Mouse (Mus musculus) embryo, embryonic 11 days (tissue): Measurements from ENCODE around the gene Mks1.

Experiments
- DNase-seq: peaks from one replicate; pipeline ENCODE4 v3.0.0-alpha.2; 2015

Gene Mks1

DNA sequence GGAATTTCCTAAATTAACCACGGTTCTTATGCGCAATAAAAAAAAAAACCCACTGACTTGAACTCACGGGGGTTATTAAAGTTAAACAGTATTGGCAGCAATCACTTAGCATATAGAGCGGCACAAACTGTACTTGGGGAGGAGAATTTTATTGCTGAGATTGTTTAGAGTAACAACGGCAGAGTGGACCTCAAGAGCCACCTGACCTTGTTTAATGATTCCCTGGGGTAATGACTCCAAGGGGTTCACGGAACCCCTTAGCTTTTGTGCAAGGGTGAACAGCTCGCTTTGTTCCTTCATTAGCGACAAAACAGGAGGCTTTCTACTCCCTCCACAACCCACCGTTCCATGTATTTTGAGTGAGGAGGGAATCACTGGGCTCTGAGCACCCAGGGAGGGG is 26.8 kb downstream of the Mks1 start:
- no peak for DNase-seq

DNA sequence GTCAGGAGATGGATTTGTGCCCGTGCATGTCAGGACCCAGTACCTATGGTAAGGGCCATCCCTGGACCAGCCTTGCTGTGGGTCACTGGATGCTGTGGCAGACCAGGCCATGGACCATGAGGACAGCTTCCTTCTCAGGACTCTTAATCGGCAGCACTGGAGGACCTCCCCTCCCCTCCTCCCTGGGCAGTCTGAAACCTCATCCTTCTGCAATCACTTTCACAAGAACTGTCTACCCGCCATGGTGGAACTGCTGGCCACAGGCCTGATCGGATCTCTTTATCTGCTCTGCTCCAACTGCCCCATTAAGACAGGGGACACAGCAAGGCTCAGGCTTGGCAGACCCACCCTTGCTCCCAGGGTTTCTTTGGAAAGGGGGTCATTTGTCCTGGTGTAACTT is 28.7 kb downstream of the Mks1 start:
- DNase-seq = no peak

DNA sequence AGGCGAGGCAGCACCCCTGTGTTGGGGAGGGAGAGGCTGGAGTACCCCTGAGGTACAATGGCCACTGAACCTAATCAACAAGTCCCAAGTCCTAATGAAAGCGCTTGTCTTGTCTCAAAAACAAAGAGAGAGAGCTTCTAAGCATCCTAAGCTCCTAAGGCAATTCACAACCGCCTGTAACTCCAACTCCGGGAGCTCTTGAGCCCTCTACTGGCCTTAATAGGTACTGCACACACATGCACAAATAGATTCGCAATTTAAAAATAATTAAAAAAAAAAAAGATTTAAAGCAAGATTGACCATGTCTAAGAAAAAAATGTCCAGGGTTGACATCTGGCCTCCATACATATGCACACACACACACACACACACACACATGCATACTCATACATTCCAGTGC is 30.5 kb downstream of the Mks1 start:
- DNase-seq = peak; percentile 38

DNA sequence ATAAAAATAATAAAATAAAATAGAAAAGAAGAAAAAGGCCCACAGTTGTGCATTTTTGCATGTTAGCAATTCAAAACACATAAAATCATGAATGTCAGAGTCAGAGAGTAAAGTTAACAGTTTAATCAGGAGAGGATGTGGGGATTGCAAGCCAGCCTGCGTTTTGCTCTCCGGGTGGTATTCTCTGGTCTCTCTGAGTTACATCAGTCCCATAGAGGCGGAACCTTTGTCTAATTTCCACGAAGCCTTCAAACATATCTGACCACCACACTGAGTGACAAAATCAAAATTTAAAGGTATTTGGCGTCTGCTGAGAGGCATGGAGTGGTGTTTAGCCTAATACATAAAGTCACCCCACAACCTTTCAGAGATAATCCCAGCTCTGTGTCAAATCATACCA is 31.8 kb downstream of the Mks1 start:
- DNase-seq = no peak

DNA sequence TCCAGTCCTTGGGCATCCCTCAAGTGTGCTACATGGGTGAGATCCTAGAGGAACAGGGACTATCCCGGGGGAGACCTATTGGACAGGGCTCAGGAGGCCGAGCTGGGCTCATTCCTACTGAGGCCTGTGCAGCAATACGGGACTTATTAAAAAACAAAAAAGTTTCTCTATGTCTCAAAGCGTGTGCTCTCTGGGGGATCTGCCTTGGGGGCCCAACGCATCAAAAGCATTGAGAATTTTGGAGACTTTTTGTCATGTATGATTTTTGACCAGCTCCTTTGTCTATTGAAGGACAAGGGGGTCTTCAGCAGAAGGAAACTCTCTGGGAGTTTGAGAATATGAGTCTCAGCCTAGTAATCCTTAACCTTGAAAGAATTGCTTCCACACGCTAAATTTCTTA is 39.2 kb downstream of the Mks1 start, which contains the start of gene Olfr462:
TSS of gene Olfr462 (minus strand) at position 101 of the 400 bp plus-strand sequence.
- no peak for DNase-seq

DNA sequence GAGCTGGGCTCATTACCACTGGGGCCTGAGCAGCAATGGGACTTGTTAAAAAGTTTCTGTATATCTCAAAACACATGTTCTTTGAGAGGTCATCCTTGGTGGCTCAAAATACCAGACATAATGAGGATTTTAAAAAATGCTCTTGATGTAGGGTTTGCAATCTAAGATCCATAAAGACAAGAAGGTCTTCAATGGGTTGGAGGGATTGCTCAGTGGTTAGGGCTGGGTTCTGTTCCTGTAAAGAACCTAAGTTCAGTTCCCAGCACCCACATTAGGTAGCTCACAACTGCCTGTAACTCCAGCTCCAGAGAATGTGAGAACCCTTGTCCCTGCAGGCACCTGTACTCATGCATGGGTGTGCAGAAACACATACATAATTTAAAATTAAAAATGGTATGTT is 44.3 kb downstream of the Mks1 start, which contains the start of gene Olfr463:
TSS of gene Olfr463 (minus strand) at position 101 of the 400 bp plus-strand sequence.
- no peak for DNase-seq

DNA sequence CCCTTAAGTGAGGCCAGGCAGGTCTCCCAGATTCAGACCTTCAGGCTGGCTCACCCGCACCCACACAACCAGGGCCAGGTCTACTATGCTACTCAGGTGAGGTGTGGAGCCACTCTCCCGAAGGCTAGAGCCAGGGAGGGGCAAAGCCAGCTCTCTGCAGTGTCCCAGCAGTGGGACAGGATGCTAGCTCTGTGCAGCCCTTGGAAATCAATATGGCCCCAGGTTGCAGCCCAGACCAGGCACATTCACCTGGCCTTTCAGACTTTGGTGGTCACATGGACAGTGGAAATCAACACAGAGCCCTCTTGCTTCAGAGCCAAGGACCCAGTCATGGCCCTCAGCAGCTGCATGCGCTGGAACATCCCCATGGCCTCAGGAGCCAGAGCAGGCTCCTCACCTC is 51.3 kb downstream of the Mks1 start:
- DNase-seq = no peak
